Mouse (Mus musculus) layer of hippocampus, adult 11-12 months (tissue): ENCODE measurements around the gene Vwa7.
"Not testable (repeated sequence)": the region's sequence is repeated elsewhere in the genome, so short reads cannot be mapped to it uniquely, and the experiment has no call there.

Source experiments
- DNase-seq: peaks from one replicate; pipeline ENCODE4 v3.0.0; 2022; ENCODE audit warnings: low spot score

The Vwa7 gene

DNA sequence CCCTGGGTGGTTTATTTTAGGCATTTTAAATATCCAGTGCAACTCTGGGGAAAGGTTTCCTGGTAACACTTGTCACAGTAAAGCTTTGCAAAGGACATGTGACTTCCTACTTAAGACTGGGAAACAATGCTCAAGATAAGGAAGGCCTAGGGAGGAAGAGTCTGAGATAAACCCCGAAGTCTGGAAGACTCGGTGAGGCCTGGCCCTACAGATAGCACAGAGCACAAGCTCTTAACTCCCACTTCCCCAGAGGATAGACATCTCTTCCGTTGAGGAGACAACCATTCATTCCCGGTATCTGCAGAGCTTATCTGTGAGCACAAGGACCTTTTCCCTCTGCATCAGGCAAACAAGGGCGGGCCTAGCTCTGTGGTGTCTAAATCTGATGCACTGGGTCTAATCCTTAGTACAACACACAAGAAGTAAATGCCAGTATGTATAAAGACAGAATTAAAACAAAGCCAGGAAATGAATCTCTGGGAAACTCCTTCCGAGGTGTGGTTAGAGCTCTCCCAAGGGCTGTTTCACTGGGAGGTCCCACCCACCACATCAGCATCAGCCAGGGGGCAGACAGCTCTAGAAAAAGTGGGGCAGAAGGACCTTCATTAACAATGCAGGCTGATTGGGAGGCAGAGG is 5.6 kb downstream of the Vwa7 start:
- no peak for DNase-seq

DNA sequence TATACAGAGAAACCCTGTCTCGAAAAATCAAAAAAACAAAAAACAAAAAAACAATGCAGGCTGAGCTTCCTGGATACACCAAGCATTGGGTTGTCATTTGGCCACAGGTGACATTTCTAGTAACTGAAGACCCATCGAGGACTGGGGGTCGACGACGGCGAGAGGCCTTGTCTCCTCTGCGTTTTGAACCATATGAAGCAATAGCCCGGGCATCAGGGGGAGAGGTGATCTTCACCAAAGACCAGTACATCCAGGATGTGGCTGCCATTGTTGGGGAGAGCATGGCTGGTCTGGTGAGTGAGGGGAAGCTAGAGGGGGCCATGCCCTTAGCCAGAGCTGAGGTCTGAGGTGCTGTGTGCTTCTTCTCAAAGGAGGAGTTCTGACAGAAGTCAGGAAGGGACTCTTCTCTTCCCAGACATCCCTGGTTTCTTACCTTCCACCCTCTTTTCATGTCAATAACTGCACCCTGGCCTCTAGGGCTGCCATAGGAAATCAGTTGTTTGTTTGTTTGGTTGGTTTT is 6.2 kb downstream of the Vwa7 start:
- no peak for DNase-seq

DNA sequence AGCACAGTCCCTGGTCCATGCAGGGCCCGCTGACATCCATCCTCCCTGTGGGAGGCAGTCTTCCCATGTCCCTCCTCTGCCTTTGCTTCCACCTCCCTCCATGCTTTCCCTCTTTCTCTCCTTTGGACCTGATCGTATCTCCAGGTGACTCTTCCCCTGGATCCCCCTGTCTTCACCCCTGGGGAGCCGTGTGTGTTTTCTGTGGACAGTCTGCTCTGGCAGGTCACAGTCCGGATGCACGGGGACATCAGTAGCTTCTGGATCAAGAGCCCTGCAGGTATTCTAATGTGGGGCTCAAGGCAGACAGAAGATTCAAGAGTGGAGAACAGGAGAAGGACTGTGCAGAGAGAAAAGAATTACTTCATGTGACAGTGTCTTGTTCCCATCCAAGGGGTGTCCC is 6.8 kb downstream of the Vwa7 start:
- DNase-seq = no peak

DNA sequence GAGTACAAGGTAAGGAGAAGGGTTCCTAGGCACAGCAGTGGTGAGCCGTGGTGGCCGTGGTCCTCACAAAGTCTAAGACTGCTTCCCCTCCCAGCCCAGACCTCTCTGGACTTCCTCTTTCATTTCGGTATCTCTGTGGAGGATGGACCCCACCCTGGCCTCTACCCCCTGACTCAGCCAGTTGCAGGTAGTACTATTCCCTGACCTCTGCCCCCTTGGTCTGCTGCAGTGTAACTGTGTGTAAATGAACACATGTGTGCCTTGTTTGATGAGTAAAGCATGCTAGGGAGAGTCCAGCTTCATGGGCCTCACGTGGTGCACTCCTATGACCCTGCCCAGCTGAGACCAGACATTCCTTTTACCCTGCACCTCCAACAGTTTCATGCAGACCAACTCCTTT is 7.4 kb downstream of the Vwa7 start:
- no peak for DNase-seq

DNA sequence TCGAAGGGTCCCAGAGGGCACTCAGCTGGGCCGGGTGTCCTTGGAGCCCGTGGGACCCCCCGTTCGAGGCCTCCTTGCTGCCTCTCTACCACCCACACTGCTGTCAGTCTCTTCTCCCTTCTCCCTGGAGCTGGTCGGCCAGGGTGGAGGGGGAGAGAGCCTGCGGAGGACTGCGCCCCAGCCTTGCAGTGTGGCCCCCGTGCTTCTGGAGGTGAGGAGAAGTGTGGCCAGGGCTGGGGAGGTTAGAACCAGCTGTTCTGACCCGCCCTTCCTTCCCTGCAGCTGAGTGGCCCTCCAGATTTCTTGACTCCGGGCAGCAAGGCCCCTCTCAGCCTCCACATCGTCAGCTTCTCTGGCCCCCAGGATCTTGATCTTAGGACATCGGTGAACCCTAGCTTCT is 7.9 kb downstream of the Vwa7 start:
- no peak for DNase-seq

DNA sequence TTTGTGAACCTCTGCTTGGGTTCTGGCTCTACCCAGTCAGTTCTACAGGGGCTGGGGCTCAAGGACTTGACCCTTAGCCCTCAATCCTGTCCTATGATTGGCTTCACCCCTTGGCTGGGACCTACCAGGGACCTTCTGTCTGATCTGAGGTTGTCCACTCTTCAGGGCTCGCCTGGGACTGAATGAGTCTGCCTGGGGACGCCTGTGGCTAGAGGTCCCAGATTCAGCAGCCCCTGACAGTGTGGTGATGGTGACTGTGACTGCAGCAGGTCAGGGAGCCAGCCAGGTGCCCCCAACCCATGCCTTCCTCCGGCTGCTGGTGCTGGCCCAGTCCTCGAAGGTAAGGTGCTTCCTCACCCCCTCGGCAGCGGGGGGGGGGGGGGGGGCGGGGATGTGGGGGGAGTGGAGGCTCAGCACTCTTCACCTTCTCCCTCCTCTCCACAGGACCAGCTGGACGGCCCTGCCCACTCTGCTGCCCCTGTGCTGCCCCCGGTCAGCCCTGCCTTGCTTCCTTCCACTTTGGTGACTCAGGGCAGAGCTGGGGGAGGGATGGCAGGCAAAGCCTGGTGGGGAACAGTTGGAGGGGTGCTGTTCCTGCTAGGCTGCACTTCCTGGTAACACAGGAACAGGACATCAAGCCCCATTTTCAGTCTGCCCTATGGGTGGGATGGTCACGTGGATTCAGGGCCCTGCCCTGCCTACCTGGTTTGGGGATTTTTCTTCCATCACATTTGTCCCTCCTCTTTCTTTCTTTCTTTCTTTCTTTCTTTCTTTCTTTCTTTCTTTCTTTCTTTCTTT is 8.5 kb downstream of the Vwa7 start:
- no peak for DNase-seq

DNA sequence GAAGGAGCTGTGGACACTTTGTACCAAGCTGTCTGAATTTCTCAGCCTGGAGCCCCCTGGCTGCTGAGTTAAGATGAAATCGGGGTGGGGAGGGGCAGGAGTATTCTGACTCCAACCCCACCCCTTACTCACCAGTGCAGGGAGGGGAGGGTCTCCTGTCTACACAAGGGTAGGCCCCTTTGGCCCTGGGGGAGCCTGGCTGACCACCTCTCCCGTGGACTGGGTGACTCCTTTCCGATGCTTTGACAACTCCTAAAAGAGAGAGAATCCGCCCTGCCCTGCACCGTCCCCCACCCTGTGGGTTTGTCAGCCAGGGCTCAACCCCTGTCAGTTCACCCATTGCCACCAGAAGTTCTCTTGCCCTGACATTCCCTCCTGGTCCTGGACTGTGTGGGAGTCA is 9.8 kb downstream of the Vwa7 start:
- no peak for DNase-seq

DNA sequence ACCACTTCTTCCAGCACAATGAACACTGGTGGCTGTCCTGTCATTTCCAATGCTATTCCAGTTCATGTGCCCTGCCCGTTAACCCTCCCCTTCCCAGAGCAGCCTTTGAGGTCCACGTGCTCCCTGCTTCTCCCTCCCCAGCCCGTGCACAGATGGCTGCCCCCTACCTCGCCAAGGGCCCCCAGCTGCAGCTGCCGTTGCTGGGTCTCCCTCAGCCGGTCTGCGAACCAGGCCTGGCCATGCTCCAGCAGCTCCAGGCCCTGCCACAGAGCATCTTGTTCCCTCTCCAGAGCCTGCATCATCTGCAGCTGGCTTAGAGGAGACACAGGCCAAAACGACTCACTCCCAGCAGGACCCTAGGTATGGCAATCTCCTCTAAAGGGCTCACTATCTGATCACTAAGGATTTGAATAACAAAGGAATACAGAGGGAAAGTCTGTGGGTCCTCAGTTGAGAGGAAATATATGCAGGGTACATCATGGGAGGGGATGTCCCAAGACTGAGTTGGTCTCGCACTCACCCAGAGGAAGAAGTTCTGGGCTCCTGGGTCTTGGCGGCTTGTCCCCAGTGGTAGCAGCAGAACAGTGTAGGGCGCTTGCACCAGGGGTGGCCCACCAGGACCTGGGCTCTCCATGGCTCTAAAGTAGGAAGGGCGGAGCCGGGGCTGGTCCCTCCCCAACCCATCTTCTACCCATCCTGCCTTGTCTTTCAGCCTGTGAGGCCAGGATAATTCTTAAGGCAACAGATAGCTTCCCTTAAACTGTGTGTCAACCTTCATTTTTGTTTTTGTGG is 11.1 kb downstream of the Vwa7 start, which contains the start of gene Sapcd1:
Gene Sapcd1, minus strand, starts transcription at position 740 of the 792 bp plus-strand sequence.
- DNase-seq = peak; percentile 61

DNA sequence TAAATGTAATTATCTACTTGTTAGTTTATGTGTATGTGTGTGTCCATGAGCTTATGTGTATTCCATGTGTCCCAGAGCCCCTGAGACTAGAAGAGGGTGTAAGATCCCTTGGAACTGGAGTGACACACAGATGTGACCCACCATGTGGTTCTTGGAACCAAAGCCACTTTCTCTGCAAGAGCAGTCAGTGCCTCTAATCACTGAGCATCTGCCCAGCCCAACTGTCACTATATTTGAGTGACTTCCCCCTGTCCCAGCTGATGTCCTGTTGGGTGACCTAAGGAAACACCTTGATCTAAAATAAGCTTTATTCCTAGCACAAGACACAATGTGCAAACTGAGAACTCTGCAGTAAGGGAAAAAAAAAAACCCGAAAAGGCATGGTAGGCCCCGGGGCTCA is 11.9 kb downstream of the Vwa7 start:
- DNase-seq = no peak

DNA sequence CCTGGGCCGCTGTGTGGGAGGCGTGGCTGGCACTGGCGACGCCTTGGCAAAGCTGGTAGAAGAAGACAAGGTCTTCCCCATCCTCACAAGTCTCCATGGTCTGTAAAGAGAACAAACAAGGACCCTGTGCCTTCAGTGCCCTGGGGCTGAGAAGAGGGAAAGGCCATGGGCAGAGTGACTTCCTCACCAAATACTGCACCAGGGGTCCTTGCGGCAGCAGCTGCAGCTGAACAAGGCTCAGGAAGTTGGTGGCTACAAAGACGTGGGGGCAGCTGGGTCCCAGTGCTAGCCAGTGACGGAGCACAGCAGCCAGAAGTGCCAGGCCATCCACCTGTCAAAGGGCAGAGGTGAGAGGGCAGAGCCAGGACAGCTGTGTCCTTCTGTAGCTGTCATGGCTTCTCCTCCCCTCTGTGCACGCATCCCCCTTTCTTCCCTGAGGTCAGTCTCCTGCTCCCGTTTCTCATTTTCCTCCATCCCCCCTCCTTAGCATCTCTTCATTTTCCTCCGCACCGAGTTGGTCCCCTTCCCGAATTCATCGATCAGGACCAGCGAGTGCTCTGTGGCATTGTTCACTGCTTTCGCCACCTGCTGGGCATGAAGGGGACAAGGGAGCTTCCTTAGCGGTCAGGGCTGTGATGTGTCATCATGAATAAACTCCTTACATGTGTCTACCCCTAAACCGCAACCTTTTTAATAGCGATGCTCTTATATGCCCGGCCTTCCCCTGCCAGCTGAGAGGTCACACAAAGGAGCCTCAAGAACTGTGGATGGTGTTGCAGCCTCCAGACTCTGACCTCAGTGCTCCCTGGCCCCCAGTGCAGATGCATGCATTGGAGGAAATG is 13.5 kb downstream of the Vwa7 start:
- DNase-seq = no peak

DNA sequence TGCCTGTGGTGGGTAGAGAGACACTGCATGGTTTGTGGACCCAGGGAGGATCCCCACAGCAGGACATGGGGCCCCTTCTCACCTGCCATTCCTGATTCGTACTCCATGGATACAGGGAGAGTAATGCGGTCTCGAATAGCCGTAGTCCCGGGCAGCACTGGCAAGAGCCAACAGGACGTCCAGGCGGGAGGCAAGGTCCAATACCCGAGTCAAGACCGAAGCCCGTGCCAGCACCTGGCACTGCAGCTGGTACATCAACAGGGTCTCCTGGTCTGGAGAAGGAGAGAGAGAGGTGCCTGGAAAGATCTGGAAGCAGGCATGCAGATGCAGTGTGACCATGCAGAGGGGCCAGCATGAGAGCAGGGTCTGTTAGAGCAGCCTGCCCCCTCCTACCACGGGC is 14.9 kb downstream of the Vwa7 start:
- no peak for DNase-seq

DNA sequence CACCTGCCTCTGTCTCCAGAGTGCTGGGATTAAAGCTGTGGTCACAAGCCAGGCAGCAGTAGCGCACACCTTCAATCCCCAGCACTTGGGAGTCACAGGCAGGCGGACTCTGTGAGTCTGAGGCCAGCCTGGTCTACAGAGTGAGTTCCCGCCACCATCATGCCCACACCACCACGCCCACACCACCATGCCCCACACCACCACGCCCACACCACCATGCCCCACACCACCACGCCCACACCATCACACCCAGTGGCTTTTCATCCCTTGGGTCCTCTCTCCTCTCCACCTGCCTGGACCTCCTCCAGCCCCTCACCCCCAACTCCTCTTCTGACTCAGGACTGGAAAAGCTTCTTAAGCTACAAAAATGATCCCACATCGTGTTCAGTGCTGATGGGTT is 15.5 kb downstream of the Vwa7 start:
- DNase-seq = no peak

DNA sequence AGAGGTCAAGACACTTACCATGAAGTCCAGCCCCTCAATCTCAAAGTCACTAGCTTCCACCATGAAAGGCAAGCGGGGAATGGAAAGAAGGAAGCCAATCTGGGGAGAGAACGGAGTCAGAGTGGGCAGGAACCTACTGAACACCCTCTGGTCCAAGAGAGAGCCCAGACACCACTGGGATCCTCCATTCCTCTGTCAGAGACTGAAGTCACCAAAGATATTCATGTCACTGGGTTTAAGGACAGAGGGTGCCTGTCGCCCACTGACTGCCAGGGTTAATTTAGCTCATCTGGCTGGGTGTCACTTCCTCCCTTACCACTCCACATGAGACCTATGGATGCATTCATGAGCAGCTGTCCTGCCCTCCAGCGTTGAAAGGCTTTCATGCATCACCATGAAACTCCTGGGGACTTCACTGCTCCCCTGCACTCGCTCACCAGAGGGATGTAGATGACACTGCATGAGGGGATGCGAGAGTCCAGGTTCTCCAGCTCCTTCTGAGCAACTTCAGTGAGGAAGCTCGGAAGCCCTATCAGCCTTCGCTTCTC is 16.0 kb downstream of the Vwa7 start:
- DNase-seq = no peak

DNA sequence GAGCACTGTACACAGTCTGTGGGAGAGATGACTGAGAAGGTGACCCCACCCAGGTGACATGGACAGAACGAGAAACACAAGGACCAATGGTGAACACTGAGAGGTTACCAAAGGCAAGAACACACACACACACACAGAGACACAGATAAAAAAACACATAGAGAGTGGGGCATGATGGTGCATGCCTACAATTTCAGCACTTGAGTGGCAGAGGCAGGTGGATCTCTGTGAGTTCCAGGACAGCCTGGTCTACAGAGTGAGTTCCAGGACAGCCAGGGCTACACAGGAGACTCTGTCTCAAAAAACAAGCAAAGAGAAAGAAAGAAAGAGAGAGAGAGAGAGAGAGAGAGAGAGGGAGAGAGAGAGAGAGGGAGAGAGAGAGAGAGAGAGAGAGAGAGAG is 17.3 kb downstream of the Vwa7 start:
- DNase-seq = not testable (repeated sequence)

DNA sequence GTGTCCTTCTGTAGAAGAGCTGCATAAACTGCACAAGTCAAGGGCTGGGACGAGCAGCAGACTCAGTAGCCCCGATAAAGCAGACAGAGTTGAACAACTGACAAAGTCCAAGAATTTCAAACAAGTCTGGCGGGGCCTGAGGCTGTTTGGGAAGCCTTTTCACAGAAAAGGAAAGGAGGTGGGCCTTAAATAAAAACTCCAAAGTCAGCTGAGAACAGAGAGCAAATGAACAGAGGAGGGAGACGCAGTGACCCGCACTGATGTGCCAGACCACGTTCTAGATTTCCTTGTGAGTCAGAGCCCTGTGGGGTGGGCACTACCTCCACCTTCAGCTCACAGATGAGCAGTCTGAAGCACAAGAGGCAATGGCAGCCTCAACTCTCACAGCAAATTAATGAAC is 18.5 kb downstream of the Vwa7 start:
- DNase-seq = no peak

DNA sequence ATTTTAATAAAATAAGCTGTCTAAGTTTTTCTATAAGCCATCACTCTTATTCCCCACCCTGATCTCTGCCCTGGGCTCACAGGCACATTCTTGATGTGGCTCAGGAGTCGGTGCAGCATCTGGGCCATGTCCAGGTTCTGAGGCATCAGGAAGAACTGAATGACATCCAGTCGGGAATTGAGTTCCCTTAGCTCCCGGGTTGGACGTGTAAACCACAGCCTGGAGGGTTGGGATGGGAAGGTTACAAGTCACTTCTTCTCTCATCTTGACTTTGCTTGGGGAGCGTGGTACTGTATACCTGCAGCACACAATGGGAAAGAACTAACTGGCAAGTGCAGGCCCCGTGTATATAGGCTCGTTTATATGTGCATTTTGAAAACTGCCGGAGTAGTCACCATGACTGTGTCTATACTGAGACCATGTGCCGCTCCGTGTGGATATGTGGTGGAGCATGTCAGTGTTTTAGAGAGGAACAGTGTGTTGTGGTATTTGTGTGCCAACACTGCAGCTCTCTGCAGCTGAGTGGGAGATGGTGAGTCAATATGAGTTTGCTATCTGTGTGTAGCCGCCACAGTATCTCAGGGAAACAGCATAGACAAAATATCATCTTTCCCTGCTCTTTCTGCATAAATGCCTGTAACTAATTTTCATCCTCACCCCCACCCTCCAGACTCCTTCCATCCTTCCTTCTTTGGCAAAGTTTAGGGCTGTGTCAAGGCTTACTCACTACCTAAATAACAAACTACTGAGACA is 22.9 kb downstream of the Vwa7 start:
- peak; percentile 54 for DNase-seq

DNA sequence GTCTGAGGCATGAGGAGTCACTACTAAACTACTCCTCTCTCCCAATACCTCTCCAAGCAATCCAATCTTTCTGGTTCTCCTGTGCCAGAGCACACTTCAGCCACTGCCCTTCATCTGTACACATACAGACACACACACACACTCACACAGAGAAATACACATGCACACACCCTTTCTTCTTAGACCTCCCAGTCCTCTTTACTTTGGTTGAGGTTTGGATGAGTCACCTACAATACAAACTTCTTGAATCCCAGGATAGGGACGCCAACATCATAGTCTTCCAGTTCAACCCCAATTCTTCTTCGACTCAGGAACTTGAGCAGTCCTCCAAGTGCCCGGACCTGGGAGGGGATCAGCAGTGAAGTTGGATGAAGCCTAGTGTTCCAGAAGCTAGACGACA is 27.4 kb downstream of the Vwa7 start:
- no peak for DNase-seq

DNA sequence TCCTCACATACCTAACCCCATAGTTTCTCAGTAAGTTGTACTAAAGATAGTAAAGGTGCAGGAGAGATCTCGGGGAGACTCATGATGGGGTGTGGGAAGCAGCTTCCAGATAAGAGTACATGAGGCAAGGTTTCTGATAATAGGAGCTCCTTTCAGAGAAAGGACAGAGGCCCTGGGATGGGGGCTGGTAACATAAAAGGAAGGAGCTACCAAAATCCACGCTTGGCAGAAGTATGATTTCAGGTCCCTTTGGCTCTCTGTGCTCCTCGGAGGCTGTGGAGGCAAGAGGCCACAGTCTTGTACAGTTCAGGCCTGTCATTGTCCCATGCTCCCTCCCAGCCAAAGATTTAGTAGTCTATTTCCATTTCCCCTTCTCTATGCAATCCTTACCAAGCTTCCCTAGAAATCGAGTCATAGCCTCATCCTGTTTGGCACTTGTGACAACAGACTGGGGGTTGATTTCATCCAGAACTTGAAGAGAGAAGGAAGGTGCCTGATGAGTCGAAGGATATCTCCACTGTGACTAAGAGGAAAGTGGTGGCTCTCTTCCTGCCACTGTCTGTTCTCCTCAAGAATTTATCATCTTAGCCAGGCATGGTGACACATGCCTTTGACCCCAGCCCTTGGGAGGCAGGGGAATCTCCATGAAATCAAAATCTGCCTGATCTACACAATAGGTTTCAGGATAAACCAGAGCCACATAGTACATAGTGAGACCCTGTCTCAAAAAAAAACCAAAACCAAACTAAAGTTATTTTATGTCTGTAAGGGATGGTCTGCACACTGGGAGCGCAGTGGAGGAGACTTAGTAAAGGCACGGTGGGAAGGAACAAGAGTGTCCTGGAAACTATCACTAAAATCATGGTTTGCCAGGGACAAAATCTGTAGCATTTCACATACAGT is 28.8 kb downstream of the Vwa7 start:
- DNase-seq = no peak

DNA sequence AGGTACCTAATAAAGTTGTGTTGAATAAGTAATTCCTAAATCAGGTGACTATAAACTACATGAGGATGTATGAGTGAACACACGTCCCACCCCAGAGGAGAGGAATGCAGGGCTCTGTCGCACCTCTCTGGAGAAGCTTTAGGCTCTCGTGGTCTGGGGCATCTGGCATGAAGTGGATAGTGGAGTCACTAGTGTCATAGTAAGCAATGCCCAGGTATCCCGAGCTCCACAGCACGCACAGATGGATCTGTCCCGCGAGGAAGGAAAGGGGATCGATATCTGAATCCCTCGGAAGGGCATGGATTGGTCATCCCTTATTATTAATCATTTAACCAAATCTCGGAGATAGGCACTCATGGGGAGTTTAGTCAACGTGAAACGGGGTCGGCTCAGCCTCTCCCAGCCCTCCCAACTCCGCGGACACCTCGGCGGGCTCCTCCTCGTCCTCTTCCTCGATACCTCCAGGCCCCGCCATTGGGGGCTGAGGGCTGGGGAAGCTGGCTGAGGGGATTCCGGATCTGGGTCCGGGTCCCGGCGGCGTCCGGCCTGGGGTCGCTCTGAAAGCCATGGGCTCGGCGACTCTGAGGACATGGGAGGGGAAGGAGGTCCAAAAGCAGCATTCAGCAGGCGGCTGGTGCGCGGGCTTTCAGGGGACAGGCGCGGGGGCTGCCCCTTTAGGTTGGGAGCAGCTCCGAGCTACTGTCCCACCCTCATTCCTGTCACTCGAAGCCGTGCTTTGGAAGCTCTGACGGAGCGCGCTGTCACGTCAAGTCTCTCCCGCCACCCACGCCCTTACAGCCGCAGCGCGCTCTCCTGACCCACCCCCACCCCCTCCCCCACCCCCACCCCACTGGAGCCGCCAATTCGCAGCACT is 29.7 kb downstream of the Vwa7 start:
- no peak for DNase-seq
